Mouse (Mus musculus) cortical plate, adult 2 months (tissue): ENCODE data around the gene Cltb.

Source experiments
- CTCF ChIP-seq: fragments of 200-500 bp; IDR thresholded peaks from 2 replicates; pipeline ENCODE4 v1.5.1; 2011; ENCODE audit warnings: mild to moderate bottlenecking, control low read depth, low read length; ENCODE audit not compliant: insufficient read depth; ENCODE audit errors: extremely low read depth
- POLR2A ChIP-seq: fragments of 200-500 bp; IDR thresholded peaks from 2 replicates; pipeline ENCODE4 v1.6.1; 2011; ENCODE audit warnings: mild to moderate bottlenecking, low read length, control low read depth; ENCODE audit not compliant: insufficient read depth; ENCODE audit errors: extremely low read depth

DNA sequence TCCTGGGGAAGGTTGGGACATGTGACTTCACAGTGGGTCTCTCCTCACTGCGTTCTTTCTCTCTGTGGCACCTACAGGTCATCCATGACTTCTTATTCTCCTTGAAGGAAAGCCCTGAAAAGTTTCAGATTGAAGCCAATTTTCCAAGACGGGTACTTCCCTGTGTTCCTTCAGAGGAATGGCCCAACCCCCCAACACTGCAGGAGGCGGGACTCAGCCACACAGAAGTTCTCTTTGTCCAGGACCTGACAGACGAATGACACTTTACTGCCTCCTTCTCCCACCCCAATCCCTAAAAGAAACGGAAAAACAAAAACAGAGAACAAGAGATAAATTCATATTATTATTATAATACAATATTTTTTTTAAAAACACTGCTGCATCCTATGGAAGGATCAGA, 49.7 kb upstream of the Cltb start:
- TF ChIP-seq POLR2A, result no peak
- no peak for TF ChIP-seq CTCF
